Mouse (Mus musculus) G1E (cell line): ENCODE results near the gene Unc5c. TPM values are rescaled to one million over a fixed set of nuclear protein-coding genes. Genes with fewer than 3 reads are reported as not detected.

Experiments
- ATAC-seq: 2 replicates; pipeline ENCODE4 v1.8.0; 2016; ENCODE audit warnings: mild to moderate bottlenecking; ENCODE audit not compliant: insufficient number of reproducible peaks, poor library complexity, low FRiP score, severe bottlenecking; ENCODE audit errors: extremely low read depth
- DNase-seq: peaks from one replicate; pipeline ENCODE4 v3.0.0; 2012; ENCODE audit warnings: low spot score
- H3K27me3 ChIP-seq: 2 replicates; pipeline ENCODE4 v1.6.1; 2012; ENCODE audit warnings: mild to moderate bottlenecking, low read length, inconsistent platforms; ENCODE audit not compliant: insufficient read depth
- H3K36me3 ChIP-seq: replicated peaks from 2 replicates; pipeline ENCODE3; 2012; ENCODE audit warnings: mild to moderate bottlenecking, inconsistent platforms
- H3K4me1 ChIP-seq: 2 replicates; pipeline ENCODE4 v1.6.1; 2012; ENCODE audit warnings: low read depth, low read length, inconsistent platforms, mixed read lengths; ENCODE audit not compliant: insufficient read depth
- H3K4me3 ChIP-seq: 2 replicates; pipeline ENCODE4 v1.5.1; 2012; ENCODE audit warnings: low read depth, mild to moderate bottlenecking, inconsistent platforms, low read length, moderate library complexity, mixed read lengths
- H3K9me3 ChIP-seq: replicated peaks from 2 replicates; pipeline ENCODE4 v1.6.1; 2012; ENCODE audit warnings: inconsistent platforms
- CTCF ChIP-seq: IDR thresholded peaks from 2 replicates; pipeline ENCODE4 v1.5.1; 2012; ENCODE audit warnings: low read depth, low read length, inconsistent platforms, mixed read lengths
- GATA1 ChIP-seq: IDR thresholded peaks from 2 replicates; pipeline ENCODE4 v1.6.1; 2012; ENCODE audit warnings: borderline replicate concordance, low read length, inconsistent platforms, mixed read lengths
- GATA2 ChIP-seq: IDR thresholded peaks from 2 replicates; pipeline ENCODE4 v1.6.1; 2012; ENCODE audit warnings: low read depth, low read length, inconsistent platforms, borderline replicate concordance
- POLR2AphosphoS5 ChIP-seq: IDR thresholded peaks from 2 replicates; pipeline ENCODE4 v1.6.1; 2012; ENCODE audit warnings: low read depth, low read length, inconsistent platforms; ENCODE audit not compliant: insufficient replicate concordance
- TAL1 ChIP-seq: conservative IDR thresholded peaks from 2 replicates; pipeline ENCODE4 v1.6.1; 2012; ENCODE audit warnings: low read depth, low read length, inconsistent platforms, mixed read lengths
- polyA plus RNA-seq: library from polyadenylated mRNA; stranded (reverse); fragments of >175 nt; gene quantifications from 2 replicates; pipeline ENCODE4 v1.2.3, GENCODE M21; 2012
- total RNA-seq, 2 experiments: library from RNA; stranded (forward) in 1 of 2; stranded (reverse) in 1 of 2; fragments of 200-1000 nt in 1 of 2; fragments of >200 nt in 1 of 2; fragmentation: Nextera tagmentation in 1 of 2; gene quantifications; 2 replicates each; pipeline ENCODE4 v1.2.3; 2014 to 2017

Gene Unc5c
- total and polyA plus RNA-seq, 3 experiments: 0.33 TPM; not detected in 2

DNA sequence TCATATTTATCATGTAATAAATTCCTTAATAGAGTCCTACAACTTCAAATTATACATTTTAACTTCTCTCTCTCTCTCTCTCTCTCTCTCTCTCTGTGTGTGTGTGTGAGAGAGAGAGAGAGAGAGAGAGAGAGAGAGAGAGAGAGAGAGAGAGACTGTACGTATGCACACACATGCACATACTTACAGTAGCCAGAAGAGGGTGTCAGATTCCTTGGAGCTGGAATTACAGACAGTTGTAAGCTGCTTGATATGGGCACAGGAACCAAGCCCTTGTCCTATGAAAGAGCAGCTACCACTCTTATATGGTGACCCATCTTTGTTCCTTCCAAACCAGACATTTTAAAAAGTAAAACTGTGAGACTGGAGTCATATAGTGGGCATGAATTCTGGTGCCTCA, 118.2 kb downstream of the Unc5c start:
- TF ChIP-seq POLR2AphosphoS5 (no peak), GATA1 (no peak), GATA2 (no peak), CTCF (no peak)
- H3K4me3 ChIP-seq: no peak overlapping the region
- DNase-seq: no peak
- no peak for ATAC-seq
- no peaks in the 10 kb centered on the region for H3K4me1 ChIP-seq
- H3K27me3 ChIP-seq: no peaks in the 10 kb centered on the region
- no peaks in the 10 kb centered on the region for H3K9me3 ChIP-seq
- H3K36me3 ChIP-seq: no peaks in the 10 kb centered on the region

- ATAC-seq: no peak
These were observed 124.5 kb downstream of the Unc5c start for GRCm38 (mm10) chr3:141589392-141590012.

DNA sequence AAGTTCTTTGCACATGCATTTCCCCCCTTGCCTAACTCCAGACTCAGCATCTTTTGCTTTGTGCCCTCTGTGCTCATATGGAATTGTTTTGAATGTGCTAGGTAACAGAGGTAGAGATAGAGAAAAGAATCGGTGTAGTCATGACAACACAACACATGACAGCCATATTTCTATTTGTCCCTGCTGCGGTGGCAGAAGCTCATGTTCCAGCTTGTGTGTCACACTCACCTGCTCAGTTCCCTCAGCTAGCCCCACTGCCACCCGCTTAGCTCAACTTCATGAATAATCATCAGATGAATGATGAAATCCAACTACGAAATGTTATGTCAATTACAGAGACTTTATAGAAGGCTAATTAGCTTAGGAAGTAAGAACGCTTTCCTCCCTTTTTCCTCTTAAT, 128.2 kb downstream of the Unc5c start:
- TF ChIP-seq TAL1 (no peak), CTCF (no peak), GATA1 (no peak), GATA2 (no peak), POLR2AphosphoS5 (no peak)
- ATAC-seq: no peak
- Histone ChIP-seq H3K27me3 (no peaks in the 10 kb centered on the region), H3K9me3 (no peaks in the 10 kb centered on the region), H3K36me3 (no peaks in the 10 kb centered on the region), H3K4me3 (no peak overlapping the region), H3K4me1 (no peaks in the 10 kb centered on the region)
- DNase-seq: no peak

More at GRCm38 (mm10) chr3:141589392-141590012, 124.5 kb downstream of the Unc5c start:
- no peaks in the 10 kb centered on the region for H3K27me3 ChIP-seq
- TF ChIP-seq GATA1: no peak
- H3K36me3 ChIP-seq: no peaks in the 10 kb centered on the region
- H3K4me3 ChIP-seq: no peak overlapping the region
- no peaks in the 10 kb centered on the region for H3K4me1 ChIP-seq
- no peaks in the 10 kb centered on the region for H3K9me3 ChIP-seq
- no peak for DNase-seq

- TF ChIP-seq GATA2 (no peak), CTCF (no peak), GATA1 (no peak), TAL1 (no peak), POLR2AphosphoS5 (no peak)
- DNase-seq (no peak), ATAC-seq (no peak)
- Histone ChIP-seq H3K4me3 (no peak overlapping the region), H3K36me3 (no peaks in the 10 kb centered on the region), H3K27me3 (no peaks in the 10 kb centered on the region), H3K4me1 (no peaks in the 10 kb centered on the region), H3K9me3 (no peaks in the 10 kb centered on the region)
These were observed 129.1 kb downstream of the Unc5c start for GRCm38 (mm10) chr3:141594120-141594519.

- Histone ChIP-seq H3K9me3 (no peaks in the 10 kb centered on the region), H3K4me3 (no peak overlapping the region), H3K36me3 (no peaks in the 10 kb centered on the region), H3K4me1 (no peaks in the 10 kb centered on the region), H3K27me3 (no peaks in the 10 kb centered on the region)
- ATAC-seq (no peak), DNase-seq (no peak)
- TF ChIP-seq GATA2: no peak
- TF ChIP-seq POLR2AphosphoS5: no peak
- no peak for TF ChIP-seq CTCF
- TF ChIP-seq TAL1: no peak
- TF ChIP-seq GATA1: no peak
These were observed 130.1 kb downstream of the Unc5c start for GRCm38 (mm10) chr3:141595073-141595472.

DNA sequence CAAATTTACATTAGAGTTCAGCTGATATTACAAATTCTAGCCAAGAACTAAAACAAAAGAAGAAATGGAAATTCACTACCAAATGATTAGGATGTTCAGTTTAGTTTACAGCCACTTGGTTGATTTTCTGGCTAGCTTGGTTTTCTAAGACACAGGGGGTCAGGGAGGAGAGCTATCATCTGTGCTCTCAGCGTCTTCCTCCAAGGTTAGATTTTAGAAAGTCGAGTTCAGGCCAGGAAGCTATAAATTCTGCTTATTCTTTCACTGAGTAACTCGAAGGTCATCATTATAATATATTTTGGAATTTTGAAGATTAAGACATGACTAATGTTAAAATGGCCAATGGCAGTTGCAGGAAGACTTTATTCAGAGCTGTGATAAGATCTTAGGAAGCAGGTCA, 131.4 kb downstream of the Unc5c start:
- Histone ChIP-seq H3K36me3 (no peaks in the 10 kb centered on the region), H3K4me1 (no peaks in the 10 kb centered on the region), H3K27me3 (no peaks in the 10 kb centered on the region), H3K4me3 (no peak overlapping the region), H3K9me3 (no peaks in the 10 kb centered on the region)
- ATAC-seq: no peak
- DNase-seq: no peak
- TF ChIP-seq POLR2AphosphoS5 (no peak), CTCF (no peak), GATA1 (no peak), TAL1 (no peak), GATA2 (no peak)
